Mouse (Mus musculus) adipocyte (in vitro differentiated cells): ENCODE measurements around the gene Gorasp1.

Source experiments
- DNase-seq: peaks from one replicate; pipeline ENCODE4 v3.0.0-alpha.2; 2016; ENCODE audit warnings: low spot score

The Gorasp1 gene

DNA sequence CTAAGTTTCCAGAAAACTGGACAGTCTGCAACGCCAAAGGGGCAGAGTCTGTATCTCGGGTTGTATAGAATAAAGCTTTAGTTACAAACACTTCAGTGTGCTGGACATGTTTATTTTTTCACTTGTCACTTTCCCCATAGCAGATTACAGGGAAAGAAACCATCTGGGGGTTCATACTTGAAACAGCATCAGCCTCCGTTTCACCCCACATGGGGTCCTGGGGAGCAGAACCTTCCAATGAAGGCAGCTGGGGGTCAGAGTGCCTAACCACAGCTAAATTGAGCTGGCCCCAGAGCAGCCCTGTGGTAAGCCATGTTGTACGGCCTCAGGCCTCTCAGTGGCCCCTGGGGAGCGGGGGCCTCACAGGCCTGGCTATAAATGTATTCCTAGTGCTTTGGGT is 10.9 kb downstream of the Gorasp1 start:
- DNase-seq: no peak

DNA sequence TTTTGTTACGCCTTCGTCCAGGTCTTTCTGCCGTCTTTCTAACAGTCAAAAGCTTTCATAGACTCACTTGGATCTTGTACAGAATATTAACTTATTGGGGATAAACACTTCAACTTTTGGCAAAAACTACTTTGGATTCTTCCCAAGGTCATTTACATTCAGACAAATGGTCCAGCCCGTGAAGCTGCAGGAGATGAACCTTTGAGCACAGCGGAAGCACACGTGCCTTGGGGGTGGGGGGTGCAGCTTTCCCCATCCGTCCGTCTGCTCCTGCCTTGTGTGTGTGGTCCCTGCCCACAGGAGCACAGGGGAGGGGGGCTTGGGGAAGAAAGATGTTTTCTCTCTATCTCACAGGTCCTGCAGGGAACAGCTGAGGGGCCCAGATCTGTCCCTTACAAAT is 11.6 kb downstream of the Gorasp1 start:
- DNase-seq: no peak

DNA sequence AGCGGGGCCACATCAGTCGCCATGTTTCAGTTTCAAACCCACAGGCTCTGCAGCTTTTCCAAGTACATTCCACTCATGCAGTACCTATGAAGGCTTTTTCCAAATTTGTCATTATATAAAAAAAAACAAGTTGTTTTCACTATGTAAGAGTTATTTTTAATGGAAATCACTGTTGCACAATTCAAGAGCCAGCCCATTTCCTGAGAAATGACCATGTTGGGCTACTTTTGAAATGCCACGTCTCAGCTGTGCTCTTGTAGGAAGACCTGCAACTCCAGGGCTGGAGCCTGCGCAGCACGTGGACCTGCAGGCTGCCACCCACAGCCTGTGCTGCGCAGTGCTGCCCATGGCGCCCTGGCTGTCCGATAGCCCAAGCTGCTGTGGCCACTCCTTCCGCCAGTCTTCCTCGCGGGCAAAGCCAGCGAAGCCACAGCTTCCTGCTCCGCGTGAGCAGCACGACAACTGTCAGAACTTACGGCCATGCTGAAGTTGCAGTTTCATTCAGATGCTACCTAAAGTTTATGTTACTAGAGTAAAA is 12.2 kb downstream of the Gorasp1 start:
- peak; percentile 11 for DNase-seq

DNA sequence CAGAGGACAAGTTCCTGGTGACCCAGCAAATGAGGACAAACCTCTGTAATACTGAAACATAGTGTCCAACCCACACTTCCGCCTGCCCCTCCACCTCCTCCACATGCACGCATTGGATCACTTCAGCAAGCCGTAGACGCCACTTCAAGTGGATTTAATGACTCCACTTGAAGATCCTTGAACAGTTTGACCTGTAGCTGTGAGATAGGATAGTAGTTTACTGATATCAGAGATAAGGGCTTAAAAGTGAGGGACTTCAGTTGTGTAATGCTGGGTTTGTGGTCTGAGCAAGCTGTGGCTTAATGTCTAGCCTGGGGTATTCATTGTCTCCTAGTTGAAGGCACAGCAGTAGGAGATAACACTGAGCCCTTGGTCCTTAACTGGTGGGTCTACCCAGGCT is 13.9 kb downstream of the Gorasp1 start:
- DNase-seq: no peak

DNA sequence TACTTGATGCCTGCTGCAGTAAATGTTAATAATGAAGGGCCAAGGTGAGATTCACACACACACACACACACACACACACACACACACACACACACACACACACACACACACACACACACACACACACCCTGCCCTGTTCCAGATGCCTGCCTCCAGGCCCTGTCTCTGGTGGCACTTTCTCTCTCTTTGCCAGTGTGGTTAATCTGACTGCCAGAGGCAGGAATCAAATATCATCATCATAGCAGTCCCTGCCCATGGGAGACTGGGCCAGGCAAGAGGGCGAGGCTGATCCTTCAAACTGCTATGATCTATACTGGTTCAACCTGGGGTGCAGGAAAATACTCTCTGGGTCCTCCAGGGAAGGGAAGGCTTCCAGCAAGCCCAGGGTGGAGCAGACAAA is 17.5 kb downstream of the Gorasp1 start:
- DNase-seq: no peak

DNA sequence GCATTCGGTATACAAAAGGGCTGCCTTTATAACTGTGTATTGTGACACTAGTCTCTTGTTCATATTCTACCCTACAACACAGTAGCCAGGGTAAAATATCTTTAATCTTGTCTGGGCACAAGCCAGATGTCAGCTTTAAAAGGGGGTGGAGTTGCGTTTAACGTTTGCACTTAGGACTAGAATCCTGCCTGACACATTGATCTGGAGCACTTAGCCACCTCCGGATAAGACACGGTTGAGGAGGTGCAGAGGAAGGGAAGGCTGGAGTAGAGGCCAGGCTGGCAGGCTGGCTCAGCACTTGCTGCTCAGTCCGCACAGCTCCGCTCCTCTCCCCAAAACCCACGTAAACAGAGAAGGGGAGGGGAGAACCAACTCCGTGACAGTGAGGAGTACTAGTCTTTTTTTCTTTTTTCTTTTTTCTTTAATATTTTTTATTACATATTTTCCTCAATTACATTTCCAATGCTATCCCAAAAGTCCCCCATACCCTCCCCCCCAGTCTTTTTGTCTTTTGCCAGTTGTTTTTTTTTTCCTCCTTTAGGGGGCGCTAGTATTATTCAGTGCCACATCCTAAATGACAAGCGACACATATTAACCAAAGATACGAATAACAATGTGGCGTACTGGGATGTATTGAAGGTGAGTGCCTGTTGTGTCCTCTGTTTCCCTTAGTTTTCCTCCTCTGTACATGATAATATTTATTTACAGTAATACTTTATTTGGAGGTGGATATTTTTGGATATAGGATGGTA is 24.1 kb downstream of the Gorasp1 start:
- peak; percentile 24 for DNase-seq

DNA sequence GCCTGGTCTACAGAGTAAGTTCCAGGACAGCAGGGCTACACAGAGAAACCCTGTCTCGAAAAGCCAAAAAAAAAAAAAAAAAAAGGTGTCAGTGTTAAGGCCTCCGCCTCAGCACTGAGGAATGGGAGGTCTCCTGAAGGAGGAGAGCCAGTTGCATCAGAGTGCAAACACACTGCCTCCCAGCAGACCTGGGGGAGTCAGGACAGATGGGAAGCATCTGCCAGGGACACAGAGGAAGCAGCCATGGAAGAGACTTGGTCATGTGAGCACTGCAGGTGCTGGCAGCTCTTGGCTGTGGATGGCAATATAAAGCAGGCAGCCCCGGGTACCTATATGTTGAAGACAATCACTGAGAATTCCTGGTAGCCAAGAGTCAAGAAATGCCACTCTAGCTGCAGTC is 27.4 kb downstream of the Gorasp1 start:
- no peak for DNase-seq

DNA sequence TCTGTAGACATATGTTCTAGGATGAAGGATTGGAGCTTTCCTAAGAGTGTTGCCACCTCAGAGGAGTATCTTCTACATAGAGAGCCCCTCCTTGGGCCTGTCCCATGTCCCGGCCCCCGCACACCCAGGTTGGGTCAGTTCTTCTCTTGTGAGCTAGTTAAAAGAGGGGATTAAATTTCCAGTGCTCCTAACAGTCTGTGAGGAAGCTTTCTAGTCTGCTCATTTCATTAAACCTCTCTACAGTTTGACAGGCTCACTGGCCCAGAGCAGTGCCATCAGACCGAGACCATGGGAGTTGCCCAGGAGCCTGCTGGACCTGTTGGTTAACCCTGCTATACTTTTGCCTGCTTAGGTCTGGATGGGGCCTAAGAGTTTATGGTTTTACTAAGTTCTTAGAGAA is 28.7 kb downstream of the Gorasp1 start:
- DNase-seq: no peak

DNA sequence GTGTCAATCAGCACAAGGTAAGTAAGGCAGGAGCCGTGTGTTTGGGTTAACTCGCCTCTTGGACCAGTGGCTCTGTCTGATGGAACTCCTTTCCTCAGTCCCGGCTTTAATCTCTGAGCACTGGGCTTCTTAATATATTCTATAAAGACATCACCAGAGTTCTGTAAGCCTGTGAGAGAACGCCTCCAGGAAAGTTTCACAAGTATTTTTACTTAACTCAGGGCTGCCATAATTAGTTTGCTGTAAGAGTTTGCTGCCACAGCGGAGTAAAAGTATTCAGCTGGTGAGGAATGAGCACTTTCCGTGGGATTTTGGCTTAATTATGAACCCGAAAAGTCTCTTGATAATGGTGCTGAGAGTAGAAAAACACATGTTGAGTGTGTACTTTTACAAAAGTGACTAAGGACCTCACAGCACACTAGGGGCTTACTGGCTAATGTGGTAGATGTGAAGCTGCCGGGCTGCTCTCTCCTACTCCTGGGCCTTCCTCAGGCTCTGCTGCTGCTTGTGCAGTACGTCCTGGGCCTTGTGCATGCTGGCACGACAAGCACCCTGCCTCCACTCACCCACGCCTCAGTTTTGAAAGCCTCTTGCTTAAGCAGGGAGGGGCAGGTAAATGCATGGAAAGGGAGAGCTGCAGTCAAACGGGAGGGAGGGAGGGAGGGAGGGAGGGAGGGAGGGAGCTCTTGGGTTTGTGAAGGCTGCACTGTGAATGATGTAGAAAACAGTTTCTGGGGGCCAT is 34.8 kb downstream of the Gorasp1 start:
- DNase-seq: peak; percentile 19

DNA sequence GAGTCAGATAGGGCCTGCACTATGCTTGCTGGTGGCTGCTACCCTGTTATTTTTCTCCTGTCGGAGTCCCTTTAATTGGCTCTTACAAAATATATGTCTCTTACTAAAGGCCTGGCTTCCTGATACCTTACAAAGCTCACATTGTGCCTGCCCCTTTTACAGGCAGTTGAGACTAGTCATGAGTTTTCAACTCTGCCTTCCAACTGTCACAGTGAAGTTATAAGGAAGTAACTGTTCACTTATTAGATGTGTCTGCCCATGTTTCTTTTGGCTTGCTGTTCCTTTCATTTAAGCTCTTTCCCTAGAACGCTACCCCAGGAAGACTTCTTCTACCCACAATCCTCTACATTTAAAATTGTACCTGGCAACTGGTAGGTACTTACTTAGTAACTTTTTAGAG is 37.9 kb downstream of the Gorasp1 start:
- no peak for DNase-seq

DNA sequence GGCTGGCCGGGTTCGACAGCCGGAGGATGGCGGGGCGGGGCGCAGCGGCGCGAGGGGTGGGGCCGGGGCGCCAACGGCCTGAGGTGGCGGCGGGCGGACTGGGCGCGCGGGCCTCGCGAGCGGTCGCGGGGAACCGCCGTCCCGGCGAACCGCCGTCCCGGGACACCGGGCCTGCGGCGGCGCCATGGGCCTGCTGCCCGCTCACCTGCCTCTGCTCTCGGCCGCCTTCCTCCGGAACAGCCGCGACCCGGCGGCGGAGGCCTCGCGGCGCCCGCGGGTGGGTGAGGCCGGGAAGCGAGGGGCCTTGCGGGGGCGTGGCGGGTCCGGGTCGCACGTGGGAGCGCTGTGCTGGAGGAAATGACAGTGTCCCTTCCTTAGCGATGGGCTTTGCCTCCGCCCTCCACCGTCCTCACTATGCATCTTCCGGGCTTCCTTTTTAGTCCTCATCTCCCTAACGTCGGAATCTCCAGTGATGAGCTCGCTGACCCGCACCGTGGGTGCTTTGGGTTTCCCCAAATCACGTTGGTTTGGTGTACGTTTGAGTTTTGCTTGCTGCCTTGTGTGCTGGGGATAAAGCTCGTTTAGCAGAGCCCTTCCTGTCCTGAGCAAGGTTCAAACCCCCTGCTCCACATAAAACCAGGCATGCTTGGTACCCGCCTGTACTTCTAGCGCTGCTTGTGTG is 42.2 kb downstream of the Gorasp1 start:
- DNase-seq: peak; percentile 5

DNA sequence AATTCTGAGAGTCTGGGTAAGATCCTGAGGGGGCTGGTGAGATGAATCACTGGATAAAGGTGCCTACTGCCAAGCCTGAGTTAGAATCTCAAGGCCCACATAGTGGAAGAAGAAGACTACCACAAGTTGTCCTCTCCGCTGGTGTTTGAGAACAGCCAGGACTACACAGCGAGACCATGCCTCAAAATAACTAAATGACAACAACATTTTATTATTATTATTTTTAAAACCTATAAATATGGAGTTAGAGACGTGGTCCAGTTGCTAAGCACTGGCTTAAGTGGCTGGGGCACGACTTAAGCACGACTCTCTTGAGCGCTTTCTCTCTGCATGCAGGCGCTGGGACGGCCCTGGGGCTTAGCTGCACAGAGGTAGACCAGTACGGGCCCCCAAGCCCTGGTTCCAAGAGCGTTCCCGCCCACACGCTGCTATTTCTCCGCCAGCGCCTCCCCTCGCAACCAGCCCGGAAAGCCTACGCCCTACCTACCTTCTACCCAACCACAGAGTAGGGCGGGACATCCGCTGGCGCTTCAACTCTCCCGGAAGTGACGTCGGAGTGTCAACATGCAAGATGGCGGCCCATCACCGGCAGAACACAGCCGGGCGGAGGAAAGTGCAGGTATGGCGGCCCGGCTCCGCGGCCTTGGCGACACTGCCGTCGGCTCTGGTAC is 42.9 kb downstream of the Gorasp1 start, which contains the start of gene Wdr48:
Gene Wdr48, plus strand, starts transcription at position 540 of the 671 bp plus-strand sequence.
- peak; percentile 98 for DNase-seq

DNA sequence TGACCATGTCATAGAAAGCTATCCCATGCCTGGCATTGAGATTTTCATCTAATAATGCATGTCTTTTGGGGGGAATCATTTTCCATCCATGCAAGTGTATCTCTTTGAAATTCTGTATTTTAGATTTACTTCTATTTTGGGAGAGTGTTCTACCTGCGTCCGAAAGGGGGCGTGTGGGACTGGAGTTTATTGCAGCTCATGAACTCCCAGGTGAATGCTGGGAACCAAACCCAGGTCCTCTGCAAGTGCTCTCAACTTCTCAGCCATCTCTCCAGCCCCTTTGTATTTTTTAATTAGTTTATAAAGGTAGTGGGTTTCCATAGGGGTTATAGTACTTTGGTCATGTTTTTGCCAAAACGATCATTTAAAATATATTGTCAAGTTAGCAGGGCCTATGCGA is 43.5 kb downstream of the Gorasp1 start:
- no peak for DNase-seq

DNA sequence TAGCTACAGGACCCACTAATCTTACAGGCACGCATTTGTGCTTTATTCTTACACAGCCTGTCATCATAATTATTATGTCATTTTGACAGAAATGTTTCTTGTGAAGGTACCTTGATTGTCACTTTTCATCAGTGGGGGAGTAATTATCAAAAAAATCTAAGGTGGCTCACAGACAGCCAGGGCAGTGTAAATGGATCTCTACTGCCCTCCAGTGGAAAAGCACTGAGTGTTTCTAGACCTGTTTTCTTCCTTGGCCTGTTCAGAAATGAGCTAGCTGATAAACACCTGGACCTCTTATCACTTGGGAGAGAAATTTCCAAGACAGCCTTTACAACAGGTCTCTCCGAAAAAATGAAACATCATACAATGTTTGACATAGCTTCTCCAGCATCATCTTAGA is 46.7 kb downstream of the Gorasp1 start:
- DNase-seq: peak; percentile 45

DNA sequence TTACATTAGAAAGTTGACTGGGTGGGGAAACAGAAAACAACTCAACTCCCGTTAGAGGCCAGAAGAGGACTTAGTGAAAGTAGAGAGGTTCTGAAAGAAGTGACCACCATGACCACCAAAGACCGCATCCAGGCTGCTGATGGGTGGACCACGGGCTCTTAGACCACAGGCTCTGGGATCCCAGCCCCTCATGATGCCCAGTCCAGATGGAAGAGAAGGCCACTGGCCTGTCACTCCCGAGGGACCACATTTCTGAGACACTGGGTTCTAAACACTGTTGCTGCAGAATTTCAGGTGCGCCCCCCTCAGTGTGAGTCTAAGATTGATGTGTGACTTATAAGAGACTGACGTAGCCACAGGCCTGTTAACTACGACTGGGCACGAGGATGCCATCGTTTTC is 47.9 kb downstream of the Gorasp1 start:
- no peak for DNase-seq

DNA sequence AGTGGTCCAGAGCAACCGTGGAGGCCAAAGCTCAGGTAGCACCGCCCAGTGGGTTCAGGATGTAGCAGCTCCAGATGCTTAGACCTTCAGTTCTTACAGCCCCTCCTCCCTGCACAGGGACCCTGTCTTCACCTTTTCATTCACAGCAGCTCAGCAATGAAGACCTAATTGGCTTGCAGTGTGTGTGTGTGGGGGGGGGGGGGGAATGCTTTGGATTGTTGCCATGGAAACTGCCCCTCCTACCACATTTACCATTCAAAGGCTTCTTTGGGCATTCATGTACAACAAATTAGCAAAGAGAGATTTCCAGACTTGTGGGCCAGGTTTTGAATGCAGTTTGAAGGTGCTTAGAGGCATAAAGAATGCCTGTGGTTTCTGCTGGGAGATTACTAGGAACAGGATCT is 48.5 kb downstream of the Gorasp1 start:
- DNase-seq: no peak

DNA sequence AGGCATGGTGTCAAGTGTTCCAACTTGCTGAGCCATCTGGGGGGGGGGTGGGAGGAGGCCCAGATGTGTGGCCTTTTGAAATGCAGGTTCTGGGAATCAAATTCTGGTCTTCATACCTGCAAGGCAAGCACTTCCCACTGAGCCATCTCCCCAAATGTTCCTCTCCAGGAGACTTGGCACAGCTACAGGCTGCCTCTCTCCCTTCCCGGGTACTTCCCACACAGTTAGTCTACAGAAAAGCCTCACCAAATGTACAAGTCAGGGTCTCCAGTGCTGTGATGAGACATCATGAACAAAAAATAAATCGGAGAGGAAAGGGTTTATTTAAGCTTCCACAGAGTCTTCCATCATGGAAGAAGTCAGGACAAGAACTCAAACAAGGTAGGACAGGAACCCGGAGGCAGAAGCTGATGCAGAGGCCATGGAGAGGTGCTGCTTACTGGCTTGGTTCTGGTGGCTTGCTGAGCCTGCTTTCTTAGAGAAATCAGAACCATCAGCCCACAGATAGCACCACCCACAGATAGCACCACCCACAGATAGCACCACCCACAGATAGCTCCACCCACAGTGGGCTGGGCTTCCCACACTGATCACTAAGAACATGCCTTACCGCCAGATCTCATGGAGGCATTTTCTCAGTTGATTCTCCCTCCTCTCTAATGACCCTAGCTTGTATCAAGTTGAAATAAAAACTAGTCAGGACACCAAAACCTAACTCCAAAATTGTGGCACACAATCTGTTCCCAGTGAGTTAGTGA is 50.0 kb downstream of the Gorasp1 start:
- no peak for DNase-seq
